Mouse (Mus musculus) mouse trophoblast stem cell (cell line): ENCODE measurements around the gene Zkscan4.

Experiments
- in situ Hi-C, 2 experiments: fragments of 300-500 bp; cut with MseI, MboI; formaldehyde crosslinking; loops; 2 replicates in 1 of 2; 3 replicates in 1 of 2; pipeline ENCODE4 v1.15.1; 2025

Zkscan4 gene

GRCm38 (mm10) chr13:21506221-21506649, 27.5 kb downstream of the Zkscan4 start:
- in situ Hi-C loops: no loop called here

- in situ Hi-C loops: no loop called here
Observed at GRCm38 (mm10) chr13:21530136-21530535, 51.4 kb downstream of the Zkscan4 start.

DNA sequence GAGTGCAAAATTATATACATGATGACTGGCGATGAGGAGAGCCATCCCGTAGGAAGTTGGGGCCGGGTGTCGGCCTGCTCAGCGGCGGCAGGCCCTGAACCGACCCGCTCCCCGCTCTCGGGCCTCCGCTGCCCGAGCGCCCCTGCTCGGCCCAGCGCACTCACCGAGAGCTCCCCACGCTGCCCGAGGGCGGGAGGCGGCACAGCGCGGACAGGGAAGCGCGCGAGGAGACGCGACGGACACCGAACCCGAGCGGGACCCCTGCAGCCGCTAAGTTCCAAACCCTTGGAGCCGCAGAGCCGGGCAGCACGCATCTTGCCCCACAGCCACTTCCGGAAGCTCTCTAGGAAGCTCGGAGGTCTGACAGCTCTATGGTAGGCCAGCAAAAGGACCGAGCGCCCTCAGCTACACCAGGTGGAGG, 52.1 kb downstream of the Zkscan4 start, which contains the start of gene Zkscan8:
TSS of gene Zkscan8 (minus strand) at position 340 of the 421 bp plus-strand sequence.
- in situ Hi-C loops: no loop called here
